8 mouse cellular contexts compared by ENCODE assay signal in the genomic region with DNA sequence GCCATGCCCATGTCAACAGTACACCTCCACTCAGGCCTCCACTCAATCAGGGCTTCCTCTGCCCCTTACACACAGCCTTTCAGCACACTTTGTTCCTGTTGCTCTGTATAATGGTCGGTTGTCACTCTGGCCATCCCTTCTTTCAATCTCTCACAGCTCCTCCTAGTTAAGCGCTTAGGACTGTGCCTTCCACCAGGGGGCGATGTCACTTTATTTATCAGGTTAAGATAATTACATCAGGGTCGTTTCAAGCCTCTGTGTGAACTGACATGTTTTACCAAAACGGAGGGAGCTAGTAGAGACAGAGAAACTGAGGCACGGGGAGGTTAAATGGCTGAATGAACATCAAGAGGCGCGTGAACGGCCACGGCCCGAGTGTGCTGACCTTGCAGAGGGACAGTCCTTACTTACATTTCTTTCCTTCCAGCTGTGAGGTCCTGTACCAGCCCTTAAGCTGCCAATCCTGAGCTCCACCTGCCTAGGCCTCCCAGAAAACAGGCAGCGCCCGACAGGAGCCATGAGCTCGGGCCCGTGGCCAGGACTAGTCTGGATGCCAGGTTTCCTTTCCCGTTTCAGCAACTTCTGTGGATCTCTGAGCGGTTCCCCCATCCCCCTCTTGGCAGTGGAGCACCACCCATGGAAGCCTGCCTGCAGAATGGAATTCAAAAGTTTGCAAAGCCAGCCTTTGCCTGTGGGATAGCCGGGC. TPM values are rescaled to one million over a fixed set of nuclear protein-coding genes. Genes with fewer than 3 reads are reported as not detected.
DNase-seq lines count a peak whose midpoint lies in the region; ATAC-seq lines count a peak whose summit lies in the region.

No protein-coding gene starts in this region.

- peak overlapping the region; percentile 75 for H3K27ac ChIP-seq in forebrain, embryonic 16.5 days (ENCODE audit: low read length)
- peak overlapping the region; percentile 21 for H3K27ac ChIP-seq in lung, embryonic 15.5 days

- H3K4me1 ChIP-seq in forebrain, embryonic 16.5 days (replicated peaks; ENCODE audit: control insufficient read depth, insufficient read depth, low read length) = peaks cover 35% of the 10 kb centered on the region
- peaks cover 37% of the 10 kb centered on the region for H3K4me1 ChIP-seq in lung, embryonic 15.5 days

- H3K36me3 ChIP-seq in forebrain, embryonic 16.5 days (ENCODE audit: control insufficient read depth, insufficient read depth) = no peaks in the 10 kb centered on the region
- H3K36me3 ChIP-seq in lung, embryonic 15.5 days = no peaks in the 10 kb centered on the region

- peak overlapping the region; percentile 32 for H3K4me2 ChIP-seq in forebrain, embryonic 16.5 days (ENCODE audit: low read length)
- H3K4me2 ChIP-seq in lung, embryonic 15.5 days = peak overlapping the region; percentile 47

- under 1% methylated on average over 18 of the region's 18 CpGs for WGBS in forebrain, embryonic 16.5 days
- WGBS in lung, embryonic 15.5 days = 1% methylated on average over 18 of the region's 18 CpGs

- no peaks in the 10 kb centered on the region for H3K9me3 ChIP-seq in forebrain, embryonic 16.5 days (ENCODE audit: control insufficient read depth, low read length)
- H3K9me3 ChIP-seq in lung, embryonic 15.5 days = no peaks in the 10 kb centered on the region

- no peaks in the 10 kb centered on the region for H3K27me3 ChIP-seq in forebrain, embryonic 16.5 days (replicated peaks; ENCODE audit: control insufficient read depth, insufficient read depth, low read length)
- H3K27me3 ChIP-seq in lung, embryonic 15.5 days = no peaks in the 10 kb centered on the region

- 0 out of 2 replicates have a peak overlapping the region, but pooled peaks have one; percentile 5 for H3K4me3 ChIP-seq in forebrain, embryonic 16.5 days (replicated peaks; ENCODE audit: low read length)
- no peak overlapping the region for H3K4me3 ChIP-seq in lung, embryonic 15.5 days

- peak overlapping the region; percentile 33; the same call in 1 of the 2 replicates for H3K9ac ChIP-seq in forebrain, embryonic 16.5 days (replicated peaks; ENCODE audit: low read depth, low read length)
- H3K9ac ChIP-seq in lung, embryonic 15.5 days = no peak overlapping the region

- peak; percentile 45 for ATAC-seq in forebrain, embryonic 16.5 days
- no peak for ATAC-seq in lung, embryonic 15.5 days (ENCODE audit: borderline replicate concordance, extremely low read depth, low FRiP score, low TSS enrichment)

- peak; percentile 83 for DNase-seq in ES-CJ7 (ENCODE audit: low read depth, low spot score)
- DNase-seq in c-Kit-positive CD71-positive TER-119-negative erythroid progenitor cells, embryonic 14.5 days (ENCODE audit: low read depth) = peak; percentile 65
- peak; percentile 88 for DNase-seq in heart, postnatal 4 days
- DNase-seq in layer of hippocampus, adult 9-10 months (ENCODE audit: low spot score) = peak; percentile 79
- DNase-seq in retina, embryonic 14.5 days (ENCODE audit: low spot score) = peak; percentile 91
- peak; percentile 43 for DNase-seq in urinary bladder, postnatal 10 days (ENCODE audit: low spot score)

RNA-seq across cellular contexts. Expression of a gene that starts 4.5 kb away (rescaled TPM):
- 26.0 and 27.3 TPM in 2 replicates for polyA plus RNA-seq in forebrain, embryonic 16.5 days (2015; fragmentation: Nextera tagmentation; extraction: Ambion mirVana)
- total RNA-seq in heart, postnatal 4 days (2021) = 10 to 100 TPM; 19.6 to 20.2 TPM
- 30.3 and 33.7 TPM in 2 replicates for polyA plus RNA-seq in lung, embryonic 15.5 days (2015; fragmentation: Nextera tagmentation; extraction: Ambion mirVana)

RNA-seq across cellular contexts. Expression of a gene that starts 4.6 kb away (rescaled TPM):
- polyA plus RNA-seq in forebrain, embryonic 16.5 days (2015; fragmentation: Nextera tagmentation; extraction: Ambion mirVana) = 3.2 and 3.3 TPM in 2 replicates
- 10 to 100 TPM; 21.2 to 25.1 TPM for total RNA-seq in heart, postnatal 4 days (2021)
- polyA plus RNA-seq in lung, embryonic 15.5 days (2015; fragmentation: Nextera tagmentation; extraction: Ambion mirVana) = 6.9 and 7.6 TPM in 2 replicates

RNA-seq across cellular contexts. Expression of a gene that starts 21.5 kb away (rescaled TPM):
- polyA plus RNA-seq in forebrain, embryonic 16.5 days (2015; fragmentation: Nextera tagmentation; extraction: Ambion mirVana) = 2.7 and 2.8 TPM in 2 replicates
- total RNA-seq in heart, postnatal 4 days (2021) = 10 to 100 TPM; 20.2 to 24.4 TPM
- 4.9 and 6.9 TPM in 2 replicates for polyA plus RNA-seq in lung, embryonic 15.5 days (2015; fragmentation: Nextera tagmentation; extraction: Ambion mirVana)

RNA-seq across cellular contexts. Expression of a gene that starts 53.2 kb away (rescaled TPM):
- polyA plus RNA-seq in forebrain, embryonic 16.5 days (2015; fragmentation: Nextera tagmentation; extraction: Ambion mirVana) = 6.7 and 7.1 TPM in 2 replicates
- 1 to 10 TPM; 4.0 to 5.8 TPM for total RNA-seq in heart, postnatal 4 days (2021)
- polyA plus RNA-seq in lung, embryonic 15.5 days (2015; fragmentation: Nextera tagmentation; extraction: Ambion mirVana) = 6.0 and 7.3 TPM in 2 replicates
